Mouse (Mus musculus) embryonic fibroblast, embryonic 13.5 days (primary cell): ENCODE data around the gene Samd9l. TPM values are rescaled to one million over a fixed set of nuclear protein-coding genes. Genes with fewer than 3 reads are reported as not detected.
"Not testable (repeated sequence)": the region's sequence is repeated elsewhere in the genome, so short reads cannot be mapped to it uniquely, and the experiment has no call there.

Experiments
- H3K27ac ChIP-seq: 2 replicates; pipeline ENCODE4 v1.5.1; 2012; ENCODE audit warnings: low read length, control low read depth, inconsistent platforms; ENCODE audit not compliant: insufficient read depth
- H3K4me1 ChIP-seq: 2 replicates; pipeline ENCODE4 v1.6.1; 2011; ENCODE audit warnings: low read length; ENCODE audit not compliant: control insufficient read depth, insufficient read depth
- H3K4me3 ChIP-seq: 2 replicates; pipeline ENCODE4 v1.5.1; 2011; ENCODE audit warnings: mild to moderate bottlenecking, control low read depth, low read length; ENCODE audit not compliant: insufficient read depth
- CTCF ChIP-seq: IDR thresholded peaks from 2 replicates; pipeline ENCODE4 v1.5.1; 2011; ENCODE audit warnings: mild to moderate bottlenecking, control low read depth, low read length, moderate library complexity, borderline replicate concordance; ENCODE audit not compliant: insufficient read depth
- POLR2A ChIP-seq: IDR thresholded peaks from 2 replicates; pipeline ENCODE4 v1.6.1; 2011; ENCODE audit warnings: low read depth, mild to moderate bottlenecking, control low read depth, low read length, moderate library complexity
- polyA plus RNA-seq: library from polyadenylated mRNA; stranded (reverse); fragments of >200 nt; gene quantifications from 2 replicates; pipeline ENCODE4 v1.2.4, GENCODE M21; 2011; ENCODE audit warnings: low read depth; ENCODE audit not compliant: missing spikeins, insufficient read length

The Samd9l gene
- polyA plus RNA-seq, 1 experiment: 25.4 TPM

DNA sequence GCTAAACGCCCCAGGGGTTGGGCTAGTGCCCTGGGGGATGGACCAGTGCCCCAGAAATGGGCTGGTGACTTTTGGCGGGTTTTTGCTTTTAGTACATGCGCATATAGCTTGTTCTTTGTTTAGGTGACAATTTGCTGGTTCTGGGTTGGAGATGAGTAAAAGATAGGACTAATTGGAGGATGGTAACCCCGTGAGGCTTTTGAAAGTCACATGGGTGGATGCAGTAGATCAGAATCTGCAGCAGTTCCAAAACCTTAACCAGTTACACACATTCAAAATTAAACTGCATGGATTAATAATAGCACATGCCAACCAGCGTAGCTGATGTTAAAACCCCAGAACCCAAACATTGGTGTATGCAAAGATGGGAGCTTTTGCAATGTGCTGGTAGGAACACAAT, 57.9 kb downstream of the Samd9l start:
- H3K4me3 ChIP-seq: no peak overlapping the region
- no peaks in the 10 kb centered on the region for H3K4me1 ChIP-seq
- TF ChIP-seq POLR2A: no peak
- no peak for TF ChIP-seq CTCF
- H3K27ac ChIP-seq: no peak overlapping the region

DNA sequence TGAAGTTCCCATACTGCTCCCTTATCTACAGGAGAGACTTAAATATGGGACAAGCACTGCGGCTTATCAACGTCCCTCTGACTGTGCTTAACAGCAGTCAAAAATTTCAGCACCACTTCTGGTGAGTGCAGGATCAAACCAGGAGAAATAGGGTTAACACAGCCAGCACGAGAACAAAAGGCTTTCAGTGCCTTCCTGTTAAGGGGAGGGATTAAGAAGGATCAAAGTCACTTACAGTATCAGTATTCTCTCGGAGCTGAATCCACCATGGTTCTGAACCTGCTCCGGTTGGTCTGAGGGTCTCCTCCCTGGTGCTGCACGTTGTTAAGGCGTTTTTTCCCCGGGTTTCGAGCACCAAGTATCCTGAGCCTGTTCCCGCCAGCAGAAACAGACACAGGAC, 58.4 kb downstream of the Samd9l start:
- H3K4me1 ChIP-seq, H3K27ac ChIP-seq, H3K4me3 ChIP-seq: not testable (repeated sequence)

DNA sequence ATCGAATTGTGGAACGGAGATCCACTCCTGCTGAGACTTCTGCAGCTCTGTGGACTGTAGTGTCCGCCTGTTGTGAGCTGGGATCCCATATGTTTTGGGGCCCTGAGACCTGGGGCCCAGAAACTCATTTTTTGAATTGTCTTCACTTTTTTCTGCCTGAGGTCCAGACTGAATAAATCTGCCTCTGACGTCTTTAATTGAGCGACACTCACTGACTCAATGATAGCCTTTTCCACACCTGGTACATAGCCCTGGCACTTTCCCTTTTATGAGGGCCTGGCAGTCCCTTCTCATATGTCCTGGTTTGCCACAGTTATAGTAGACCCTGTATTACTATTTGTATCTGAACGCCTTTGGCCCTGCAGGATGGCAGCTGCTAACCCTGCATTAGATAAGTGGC, 60.2 kb downstream of the Samd9l start:
- not testable (repeated sequence) for H3K4me1 ChIP-seq, H3K27ac ChIP-seq, H3K4me3 ChIP-seq

Other genes with a start within 250 kb of the Samd9l start
- gene Hepacam2, start 98.7 kb upstream of the Samd9l start, polyA plus RNA-seq: not detected in 2 replicates
- gene Vps50, start 98.8 kb upstream of the Samd9l start, polyA plus RNA-seq: 23.8 and 28.6 TPM in 2 replicates